Mouse (Mus musculus) olfactory bulb, adult 2 months (tissue): ENCODE measurements around the gene Gls.

Source experiments
- CTCF ChIP-seq: fragments of 200-500 bp; IDR thresholded peaks from 2 replicates; pipeline ENCODE4 v1.5.1; 2012; ENCODE audit warnings: low read depth, mild to moderate bottlenecking, low read length, moderate library complexity; ENCODE audit not compliant: insufficient read depth
- POLR2A ChIP-seq: fragments of 200-500 bp; IDR thresholded peaks from 2 replicates; pipeline ENCODE4 v1.6.1; 2012; ENCODE audit warnings: mild to moderate bottlenecking, low read depth, low read length, moderate library complexity; ENCODE audit not compliant: insufficient read depth

DNA sequence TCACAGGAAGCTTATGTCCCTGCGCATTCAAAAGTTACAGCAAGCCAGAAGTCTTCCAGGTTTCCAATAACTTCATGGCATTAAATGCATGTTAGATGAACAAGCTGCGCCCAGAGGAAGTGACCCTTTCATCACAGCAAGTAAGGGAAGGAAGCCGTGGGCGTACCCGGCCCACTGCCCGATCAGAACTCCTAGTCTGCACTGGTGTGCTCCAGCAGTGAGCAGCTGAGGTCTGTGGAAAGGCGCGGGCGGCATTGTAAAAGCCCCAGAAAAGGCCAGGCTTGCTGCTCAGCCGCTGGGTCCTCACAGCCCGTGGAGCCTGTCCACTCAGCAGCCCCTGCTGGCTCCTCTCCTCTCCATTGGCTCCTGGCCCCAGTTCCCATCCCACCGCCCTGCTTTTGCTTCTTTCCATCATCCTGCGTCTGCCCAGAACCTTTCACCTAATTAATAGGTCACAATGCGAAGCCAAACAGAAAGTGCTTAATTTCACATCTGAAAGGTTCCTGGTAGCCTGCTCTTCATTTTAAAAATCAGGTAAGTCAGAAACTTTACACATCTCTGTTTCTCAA lies 66.3 kb downstream of the Gls start:
- TF ChIP-seq CTCF = no peak
- TF ChIP-seq POLR2A = no peak
